Mouse (Mus musculus): Measurements from ENCODE around the gene Hnrnpl.

The Hnrnpl gene

GRCm38 (mm10) chr7:28790066-28790806, 18.1 kb upstream of the Hnrnpl start:
- no peak for DNase-seq (ENCODE audit: low spot score in 2 of 2)

- DNase-seq (ENCODE audit: low spot score in 2 of 2): no peak
These were observed 16.6 kb upstream of the Hnrnpl start for GRCm38 (mm10) chr7:28791706-28792105.

DNA sequence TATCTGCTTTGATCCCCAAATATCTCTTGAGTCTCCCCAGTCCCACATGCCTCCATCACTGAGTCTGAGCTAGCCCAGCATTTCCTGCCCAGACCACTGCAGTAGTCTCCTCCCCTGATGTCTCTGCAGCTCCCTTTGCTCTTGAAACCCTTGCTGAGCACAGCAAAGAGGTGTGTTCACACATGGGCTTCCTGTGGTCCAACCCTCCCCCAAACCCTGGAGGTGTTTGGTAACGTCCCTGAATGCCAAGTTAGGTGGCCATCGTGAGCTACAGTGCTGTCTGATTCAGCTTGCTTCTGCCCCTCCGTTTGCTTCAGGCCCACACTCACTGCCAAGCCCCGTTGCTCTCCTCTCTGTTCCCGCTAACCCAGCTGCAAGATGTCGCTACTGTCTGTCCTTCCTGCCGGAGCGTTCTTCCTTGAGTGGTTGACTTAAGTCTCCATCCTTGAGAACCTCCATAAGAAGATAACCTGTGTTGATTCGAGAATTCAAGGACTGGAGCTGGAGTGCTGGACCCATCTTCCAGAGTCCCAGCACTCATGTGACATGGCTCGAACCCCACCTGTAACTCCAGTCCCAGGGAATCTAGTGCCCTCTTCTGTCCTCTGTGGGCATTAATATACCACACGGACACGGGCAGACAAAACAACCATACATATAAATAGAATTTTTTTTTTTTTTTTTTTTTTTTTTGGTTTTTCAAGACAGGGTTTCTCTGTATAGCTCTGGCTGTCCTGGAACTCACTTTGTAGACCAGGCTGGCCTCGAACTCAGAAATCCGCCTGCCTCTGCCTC, 15.8 kb upstream of the Hnrnpl start:
- no peak for DNase-seq (ENCODE audit: low spot score in 2 of 2)

- no peak for DNase-seq (ENCODE audit: low spot score in 2 of 2)
These were observed 14.5 kb upstream of the Hnrnpl start for GRCm38 (mm10) chr7:28793834-28794233.

DNA sequence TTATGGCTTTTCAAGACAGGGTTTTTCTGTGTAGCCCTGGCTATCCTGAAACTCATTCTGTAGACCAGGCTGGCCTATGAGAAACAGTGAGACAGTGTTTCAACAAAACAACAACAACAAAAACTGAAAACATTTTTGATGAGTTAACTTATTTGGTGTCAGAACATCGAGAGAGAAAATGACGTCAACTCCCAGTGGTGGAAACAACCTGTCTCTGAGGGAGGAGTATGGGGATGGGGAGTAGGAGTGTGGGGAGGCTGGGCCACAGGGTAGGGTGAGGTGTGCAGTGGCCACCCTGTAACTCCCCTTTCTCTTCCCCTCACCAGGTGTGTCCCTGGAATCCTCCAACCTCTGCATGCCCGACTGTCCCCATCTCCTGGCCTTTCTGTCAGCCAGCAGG, 13.8 kb upstream of the Hnrnpl start:
- DNase-seq (ENCODE audit: low spot score in 2 of 2): no peak

DNA sequence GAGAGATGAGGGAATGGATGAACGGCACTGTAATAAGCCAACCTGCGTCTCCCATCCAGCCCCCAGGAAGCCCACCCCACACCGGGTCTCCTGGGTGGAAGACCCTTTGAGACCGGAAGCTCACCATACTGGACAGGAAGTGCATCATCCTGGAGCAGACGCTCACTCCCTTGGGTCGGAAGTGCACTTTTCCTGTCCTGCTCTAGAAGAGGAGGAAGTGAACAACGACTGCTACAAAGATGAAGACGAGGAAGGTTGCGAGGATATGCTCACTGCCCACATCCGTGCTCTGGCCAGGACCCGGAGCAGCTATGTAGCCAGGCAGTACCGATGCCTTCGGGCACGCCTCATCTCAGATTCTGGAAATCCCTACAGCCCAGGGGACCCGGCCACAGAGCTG, 12.5 kb upstream of the Hnrnpl start:
- no peak for DNase-seq (ENCODE audit: low spot score in 2 of 2)

GRCm38 (mm10) chr7:28796562-28796975, 11.8 kb upstream of the Hnrnpl start:
- DNase-seq (ENCODE audit: low spot score in 2 of 2): peak in 1 of 2 experiments; percentile 75

DNA sequence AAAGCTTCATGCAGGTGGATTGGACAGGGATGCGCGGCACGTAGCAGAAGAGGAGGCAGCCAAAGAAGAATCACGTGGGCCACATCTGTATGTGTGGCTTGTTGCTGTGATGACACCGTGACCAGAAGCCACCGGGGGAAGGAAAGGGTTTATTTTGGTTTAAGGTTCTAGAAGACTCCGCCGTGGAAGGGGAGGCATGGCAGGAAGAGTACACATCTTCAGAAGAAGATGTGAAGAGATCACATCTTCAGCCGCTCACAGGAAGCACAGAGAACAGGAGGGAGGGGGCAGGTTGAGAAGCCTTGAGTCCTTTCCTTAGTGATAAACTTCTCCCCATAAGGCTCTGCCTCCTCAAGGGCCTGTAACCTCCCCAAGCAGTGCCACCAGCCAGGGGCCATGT, 8.3 kb upstream of the Hnrnpl start:
- DNase-seq (ENCODE audit: low spot score in 2 of 2): no peak

GRCm38 (mm10) chr7:28801451-28801850, 6.9 kb upstream of the Hnrnpl start:
- DNase-seq (ENCODE audit: low spot score in 2 of 2): no peak

DNA sequence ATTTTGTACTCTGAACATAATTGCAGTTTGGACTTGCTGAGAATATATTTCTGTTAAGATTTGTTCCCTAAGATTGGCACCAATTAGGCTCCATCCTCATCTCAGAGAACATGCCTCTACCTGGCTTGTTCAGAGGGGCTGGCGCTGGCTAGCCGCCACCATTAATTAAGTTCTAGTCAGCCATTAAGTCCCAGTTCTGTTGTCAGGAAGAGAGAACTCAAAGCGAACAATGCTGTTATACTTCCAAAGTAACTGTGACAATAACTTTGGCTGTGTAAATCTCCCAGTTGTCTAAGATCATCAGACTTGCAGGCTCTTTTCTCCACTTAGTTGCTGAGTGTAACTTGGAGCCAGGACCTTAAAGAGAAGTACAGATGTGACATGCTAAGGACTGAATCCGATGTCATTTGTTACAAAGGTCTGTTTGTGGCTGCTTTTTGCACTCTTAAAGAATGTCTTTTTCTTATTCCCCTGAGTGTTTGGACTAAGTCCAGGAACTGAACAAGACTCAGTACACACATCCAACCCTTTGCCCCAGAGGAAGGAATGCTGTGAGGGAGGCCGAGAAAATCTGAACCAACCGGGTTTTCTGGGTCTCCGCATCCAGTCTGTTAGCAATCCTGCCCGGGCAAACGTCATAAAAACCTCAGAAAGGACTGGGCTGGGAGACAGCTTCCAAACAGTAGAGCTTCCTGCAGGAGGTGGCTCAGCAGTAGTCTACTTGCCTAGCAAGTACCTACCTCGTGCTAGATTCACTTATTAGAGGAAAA, 6.3 kb upstream of the Hnrnpl start:
- no peak for DNase-seq (ENCODE audit: low spot score in 2 of 2)

- DNase-seq (ENCODE audit: low spot score in 2 of 2): no peak
These were observed 5.3 kb upstream of the Hnrnpl start for GRCm38 (mm10) chr7:28802846-28803588.

DNA sequence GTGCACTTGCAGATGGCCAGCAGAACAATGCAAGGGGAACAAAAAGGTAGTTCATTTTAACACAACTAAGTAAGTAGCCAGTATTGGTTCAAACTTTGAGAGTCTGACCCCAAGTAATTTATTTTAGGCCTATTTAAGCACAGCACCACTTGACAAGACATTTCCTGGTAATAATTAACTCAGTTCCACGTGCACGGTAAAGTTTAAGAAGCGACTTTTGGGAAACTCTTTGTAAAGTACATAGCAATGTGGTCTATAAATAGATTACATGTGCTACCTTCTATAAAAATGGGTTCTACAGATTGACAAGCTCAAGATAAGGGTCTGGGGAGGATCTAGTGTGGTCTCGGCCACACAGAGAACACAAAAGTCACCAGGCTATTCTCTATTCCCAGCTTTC, 4.6 kb upstream of the Hnrnpl start:
- no peak for DNase-seq (ENCODE audit: low spot score in 2 of 2)

DNA sequence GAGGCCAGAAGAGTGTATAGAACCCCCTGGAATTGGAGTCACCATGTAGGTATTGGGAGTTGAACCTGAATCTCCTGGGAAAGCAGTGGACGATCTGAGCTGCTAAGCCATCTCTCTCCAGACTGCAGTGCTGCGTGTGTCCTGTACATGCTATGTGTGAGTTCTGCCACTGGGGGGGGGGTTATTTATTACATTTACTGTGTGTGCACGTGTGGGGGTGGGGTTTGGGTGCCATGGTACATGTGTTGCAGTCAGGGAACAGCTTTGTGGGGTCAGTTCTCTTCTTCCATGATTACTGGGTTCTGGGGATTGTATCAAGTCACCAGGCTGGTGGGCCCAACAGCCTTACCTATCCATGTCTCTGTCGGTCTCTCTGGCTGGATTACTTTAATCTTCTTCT, 1.5 kb upstream of the Hnrnpl start:
- DNase-seq (ENCODE audit: low spot score in 2 of 2): no peak

DNA sequence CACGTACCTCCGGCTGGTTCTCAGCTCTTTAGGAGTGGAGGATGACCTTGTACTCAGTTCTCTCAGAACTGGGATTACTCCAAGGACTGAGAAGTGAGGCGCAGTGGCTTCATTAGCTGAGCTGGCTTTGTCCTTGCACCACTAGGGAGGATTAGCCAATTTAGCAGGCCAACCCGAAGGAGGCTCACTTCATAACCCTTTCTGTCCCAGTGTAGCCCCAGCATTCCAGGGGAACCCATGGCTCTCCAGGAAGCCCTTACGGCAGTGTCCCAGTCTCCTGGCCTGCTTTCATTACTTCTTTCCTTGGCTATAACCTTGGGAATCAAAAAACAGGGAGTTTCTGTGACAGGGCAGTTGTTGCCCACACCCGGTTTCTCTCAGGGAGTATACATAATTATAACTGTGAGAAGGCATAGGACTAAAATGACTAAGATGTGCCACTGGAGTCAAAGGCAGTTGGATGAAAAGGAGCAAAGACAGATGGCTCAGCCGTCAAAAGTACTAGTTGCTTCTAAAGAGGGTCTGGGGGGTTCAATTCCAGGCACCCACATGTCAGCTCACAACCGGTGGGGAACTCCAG, 610 bp upstream of the Hnrnpl start:
- peak in 1 of 2 experiments; percentile 32 for DNase-seq (ENCODE audit: low spot score in 2 of 2)

- peak; percentile 83 to 95 for DNase-seq (ENCODE audit: low spot score in 2 of 2)
These were observed 634 bp downstream of the Hnrnpl start for GRCm38 (mm10) chr7:28808957-28809393.

GRCm38 (mm10) chr7:28809401-28810089, 1.2 kb downstream of the Hnrnpl start:
- no peak for DNase-seq (ENCODE audit: low spot score in 2 of 2)

- DNase-seq (ENCODE audit: low spot score in 2 of 2): peak; percentile 99
These were observed 2.0 kb downstream of the Hnrnpl start for GRCm38 (mm10) chr7:28810107-28811066.

GRCm38 (mm10) chr7:28811228-28811627, 2.9 kb downstream of the Hnrnpl start:
- peak in 1 of 2 experiments; percentile 87 for DNase-seq (ENCODE audit: low spot score in 2 of 2)

DNA sequence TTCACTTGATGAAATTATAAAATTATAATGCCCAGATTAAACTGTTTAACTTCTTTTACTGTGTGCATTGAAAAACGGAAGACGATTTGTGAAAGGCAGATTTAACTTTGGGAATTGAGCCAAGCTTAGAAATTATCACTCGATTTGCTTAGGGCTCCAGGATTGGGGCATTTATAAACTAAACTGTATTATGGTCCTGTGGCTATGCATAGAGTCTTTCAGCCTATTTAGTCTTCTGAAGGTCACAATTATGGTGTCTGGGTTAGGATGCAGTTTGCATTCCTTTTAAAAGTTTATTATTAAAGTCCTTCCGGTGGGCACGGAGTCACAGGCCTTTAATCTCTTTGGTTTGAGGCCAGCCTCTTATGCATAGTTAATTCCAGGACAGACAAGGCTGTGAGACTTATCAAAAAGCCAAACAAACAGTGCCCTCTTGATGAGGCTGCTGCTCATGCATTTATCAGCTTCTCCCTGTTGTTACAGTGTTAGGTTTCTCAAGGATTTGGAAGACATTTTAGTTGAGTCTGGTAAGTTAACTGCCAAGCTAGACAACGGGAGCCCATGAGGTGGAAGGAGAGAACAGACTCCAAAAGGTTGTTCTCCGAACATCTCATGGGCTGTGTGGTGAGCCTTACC, 3.4 kb downstream of the Hnrnpl start:
- DNase-seq (ENCODE audit: low spot score in 2 of 2): no peak

Measured in left cerebral cortex, adult 9 months (tissue).